Mouse (Mus musculus) limb, embryonic 15.5 days (tissue): ENCODE data around the gene Unc5c. TPM values are rescaled to one million over a fixed set of nuclear protein-coding genes. Genes with fewer than 3 reads are reported as not detected.

Experiments used
- ATAC-seq: fragments of 200-750 bp; cut with Nextera tagmentation; 2 replicates; pipeline ENCODE4 v1.8.0; 2017; ENCODE audit warnings: low read depth, moderate TSS enrichment; ENCODE audit not compliant: insufficient number of reproducible peaks, low FRiP score, low TSS enrichment
- H3K27ac ChIP-seq: fragments of 300-500 bp; sonication (generic); 2 replicates; pipeline ENCODE4 v1.5.1; 2015; ENCODE audit warnings: moderate library complexity, mild to moderate bottlenecking, inconsistent platforms
- H3K27me3 ChIP-seq: fragments of 300-500 bp; sonication (generic); 2 replicates; pipeline ENCODE4 v1.6.1; 2015; ENCODE audit warnings: inconsistent platforms
- H3K36me3 ChIP-seq: fragments of 300-500 bp; sonication (generic); 2 replicates; pipeline ENCODE4 v1.6.1; 2015; ENCODE audit warnings: inconsistent platforms
- H3K4me1 ChIP-seq: fragments of 300-500 bp; sonication (generic); 2 replicates; pipeline ENCODE4 v1.6.1; 2015; ENCODE audit warnings: inconsistent platforms
- H3K4me2 ChIP-seq: fragments of 300-500 bp; sonication (generic); 2 replicates; pipeline ENCODE4 v1.6.1; 2015; ENCODE audit warnings: mild to moderate bottlenecking, inconsistent platforms
- H3K4me3 ChIP-seq: fragments of 300-500 bp; sonication (generic); 2 replicates; pipeline ENCODE4 v1.5.1; 2015; ENCODE audit warnings: mild to moderate bottlenecking, inconsistent platforms
- H3K9ac ChIP-seq: fragments of 300-500 bp; sonication (generic); 2 replicates; pipeline ENCODE4 v1.6.1; 2015; ENCODE audit warnings: inconsistent platforms
- H3K9me3 ChIP-seq: fragments of 300-500 bp; sonication (generic); 2 replicates; pipeline ENCODE4 v1.6.1; 2016; ENCODE audit warnings: inconsistent platforms
- WGBS: fragments of 180-500 bp; shearing (Covaris S2); methylation state at CpG from one replicate; pipeline ENCODE4 v1.1.7; 2015; 5-methylcytosine and 5-hydroxymethylcytosine counted together
- polyA plus RNA-seq: library from polyadenylated mRNA; unstranded; fragments of >200 nt; fragmentation: Nextera tagmentation; extraction: Ambion mirVana; gene quantifications from 2 replicates; pipeline ENCODE4 v1.2.1, GENCODE M21; 2015

Gene Unc5c
- polyA plus RNA-seq, 1 experiment from 2014 or later, result 7.0 TPM

DNA sequence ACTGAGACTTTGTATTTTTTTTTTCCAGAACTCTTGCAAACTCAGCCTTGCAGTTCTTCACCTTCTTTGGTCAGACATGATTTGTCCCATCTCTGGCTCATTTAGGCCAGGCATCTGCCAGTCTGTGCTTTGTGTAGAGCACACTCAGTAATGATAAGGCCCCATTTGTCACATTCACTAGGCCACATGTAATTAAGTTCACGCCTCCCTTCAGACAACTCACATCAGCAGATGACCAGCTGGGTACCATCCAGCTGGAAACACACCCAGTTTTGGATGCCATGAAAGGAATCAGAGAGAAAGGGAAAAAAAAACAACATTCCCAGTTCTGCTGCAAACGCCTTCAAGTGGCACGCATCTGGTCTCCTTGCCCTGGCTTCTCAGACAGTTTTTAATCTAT, 329.4 kb downstream of the Unc5c start:
- 65% methylated on average over 3 of the region's 3 CpGs for WGBS
- Histone ChIP-seq H3K4me1 (no peaks in the 10 kb centered on the region), H3K4me2 (no peak overlapping the region), H3K9me3 (no peaks in the 10 kb centered on the region), H3K27ac (no peak overlapping the region), H3K27me3 (no peaks in the 10 kb centered on the region), H3K4me3 (no peak overlapping the region), H3K9ac (no peak overlapping the region), H3K36me3 (no peaks in the 10 kb centered on the region)
- no peak for ATAC-seq

DNA sequence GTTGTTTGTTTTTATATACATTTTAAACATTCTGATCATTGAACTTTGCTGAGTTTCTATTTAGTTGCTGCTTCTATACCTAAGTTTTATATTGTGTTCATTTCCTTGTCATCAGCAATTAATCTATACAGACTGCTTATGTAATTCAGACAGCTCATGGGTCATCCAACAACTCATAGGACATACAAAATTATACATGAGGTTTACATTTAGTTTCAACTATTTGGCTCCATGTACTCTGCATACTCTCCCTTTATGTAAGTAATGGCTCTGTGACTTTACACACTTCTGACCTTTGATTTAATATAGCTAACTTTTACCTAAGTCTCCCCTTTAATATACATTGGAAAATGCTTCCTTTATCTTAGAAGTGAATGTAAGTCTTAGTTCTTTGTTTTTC, 332.4 kb downstream of the Unc5c start:
- no peak for ATAC-seq
- no peaks in the 10 kb centered on the region for H3K27me3 ChIP-seq

DNA sequence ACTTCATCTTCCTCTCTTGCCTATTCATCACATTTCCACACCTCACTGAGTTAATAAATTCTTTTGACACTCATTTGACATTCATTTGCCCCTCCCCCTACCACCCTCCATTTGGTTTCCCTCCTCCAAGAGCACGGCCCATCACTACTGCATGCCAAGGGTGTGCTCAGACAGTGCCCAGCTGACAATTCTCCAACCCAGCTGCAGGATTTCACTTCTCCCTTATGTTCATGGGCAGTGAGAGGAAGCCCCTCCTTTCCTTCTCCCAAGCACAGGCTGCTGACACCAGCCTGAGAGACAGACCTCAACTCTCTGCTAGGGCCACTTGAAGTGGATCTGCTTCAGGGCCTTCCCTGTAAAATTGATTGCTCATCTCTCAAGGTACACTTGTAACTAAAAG, 332.8 kb downstream of the Unc5c start:
- H3K9ac ChIP-seq, result no peak overlapping the region
- H3K9me3 ChIP-seq, result no peaks in the 10 kb centered on the region
- H3K27ac ChIP-seq, result no peak overlapping the region
- H3K4me3 ChIP-seq, result no peak overlapping the region
- no peaks in the 10 kb centered on the region for H3K36me3 ChIP-seq
- H3K27me3 ChIP-seq, result no peaks in the 10 kb centered on the region
- ATAC-seq, result no peak
- WGBS, result 27% methylated on average over 1 of the region's 1 CpGs
- H3K4me2 ChIP-seq, result no peak overlapping the region
- no peaks in the 10 kb centered on the region for H3K4me1 ChIP-seq

More for the DNA sequence above, 332.4 kb downstream of the Unc5c start:
- Histone ChIP-seq H3K4me3 (no peak overlapping the region), H3K27ac (no peak overlapping the region), H3K36me3 (no peaks in the 10 kb centered on the region), H3K4me1 (no peaks in the 10 kb centered on the region), H3K9me3 (no peaks in the 10 kb centered on the region), H3K4me2 (no peak overlapping the region), H3K9ac (no peak overlapping the region)

DNA sequence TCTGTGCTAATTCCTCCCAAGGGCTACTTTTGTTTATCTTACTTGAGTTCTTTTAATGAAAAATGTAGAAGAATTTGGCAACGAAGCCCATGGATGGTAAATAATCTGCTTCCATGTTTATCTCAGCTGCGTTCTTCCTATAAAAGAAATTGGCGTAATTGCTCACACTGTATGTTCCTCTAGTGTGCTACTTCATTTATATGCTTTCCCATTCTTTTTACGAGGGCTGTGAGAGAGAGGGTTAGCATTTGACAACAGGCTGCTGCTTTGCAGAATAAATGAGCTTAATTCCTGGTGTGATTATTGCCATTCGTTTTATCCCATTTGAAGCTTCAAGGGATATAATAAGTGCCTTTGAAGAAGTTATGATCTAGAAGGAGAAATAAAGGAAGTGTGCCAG, 339.1 kb downstream of the Unc5c start:
- no peaks in the 10 kb centered on the region for H3K27me3 ChIP-seq
- H3K9ac ChIP-seq, result no peak overlapping the region
- H3K27ac ChIP-seq, result no peak overlapping the region
- ATAC-seq, result no peak
- WGBS, result 61% methylated on average over 5 of the region's 5 CpGs
- no peak overlapping the region for H3K4me3 ChIP-seq
- H3K4me2 ChIP-seq, result no peak overlapping the region
- H3K9me3 ChIP-seq, result no peaks in the 10 kb centered on the region
- no peaks in the 10 kb centered on the region for H3K4me1 ChIP-seq
- no peaks in the 10 kb centered on the region for H3K36me3 ChIP-seq

DNA sequence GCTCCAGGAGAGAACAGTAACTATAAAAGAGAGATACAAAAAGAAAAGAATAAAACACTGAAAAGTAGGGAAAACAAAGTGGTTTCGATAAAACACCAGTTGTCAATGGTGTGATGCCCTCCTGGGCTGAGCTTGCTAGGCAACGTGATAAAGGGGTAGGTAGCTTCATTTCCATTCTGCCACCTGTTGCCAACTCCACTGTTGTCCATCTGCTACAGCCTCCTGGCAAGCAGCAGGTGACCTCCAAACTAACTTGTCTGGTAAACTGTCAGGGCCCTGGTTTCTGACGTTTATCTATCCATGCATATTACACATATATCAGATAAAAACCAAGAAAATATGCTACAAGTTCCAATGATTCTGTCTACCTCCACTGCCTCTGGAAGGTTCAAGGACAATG, 344.6 kb downstream of the Unc5c start:
- Histone ChIP-seq H3K4me1 (no peaks in the 10 kb centered on the region), H3K9ac (no peak overlapping the region), H3K36me3 (no peaks in the 10 kb centered on the region), H3K4me3 (no peak overlapping the region), H3K9me3 (no peaks in the 10 kb centered on the region), H3K27me3 (no peaks in the 10 kb centered on the region), H3K27ac (no peak overlapping the region), H3K4me2 (no peak overlapping the region)
- no peak for ATAC-seq
- 74% methylated on average over 3 of the region's 3 CpGs for WGBS

GRCm38 (mm10) chr3:141810944-141811343, 345.9 kb downstream of the Unc5c start:
- H3K27me3 ChIP-seq, result no peaks in the 10 kb centered on the region
- no peak overlapping the region for H3K4me3 ChIP-seq
- no peaks in the 10 kb centered on the region for H3K36me3 ChIP-seq
- H3K9me3 ChIP-seq, result no peaks in the 10 kb centered on the region
- H3K4me1 ChIP-seq, result no peaks in the 10 kb centered on the region
- no peak for ATAC-seq
- 56% methylated on average over 7 of the region's 7 CpGs for WGBS
- no peak overlapping the region for H3K4me2 ChIP-seq
- H3K9ac ChIP-seq, result no peak overlapping the region
- no peak overlapping the region for H3K27ac ChIP-seq

GRCm38 (mm10) chr3:141811348-141811747, 346.3 kb downstream of the Unc5c start:
- H3K36me3 ChIP-seq, result no peaks in the 10 kb centered on the region
- 15% methylated on average over 2 of the region's 2 CpGs for WGBS
- H3K27me3 ChIP-seq, result no peaks in the 10 kb centered on the region
- no peak overlapping the region for H3K4me2 ChIP-seq
- ATAC-seq, result no peak
- H3K4me1 ChIP-seq, result no peaks in the 10 kb centered on the region
- no peaks in the 10 kb centered on the region for H3K9me3 ChIP-seq
- no peak overlapping the region for H3K27ac ChIP-seq
- no peak overlapping the region for H3K4me3 ChIP-seq
- H3K9ac ChIP-seq, result no peak overlapping the region

DNA sequence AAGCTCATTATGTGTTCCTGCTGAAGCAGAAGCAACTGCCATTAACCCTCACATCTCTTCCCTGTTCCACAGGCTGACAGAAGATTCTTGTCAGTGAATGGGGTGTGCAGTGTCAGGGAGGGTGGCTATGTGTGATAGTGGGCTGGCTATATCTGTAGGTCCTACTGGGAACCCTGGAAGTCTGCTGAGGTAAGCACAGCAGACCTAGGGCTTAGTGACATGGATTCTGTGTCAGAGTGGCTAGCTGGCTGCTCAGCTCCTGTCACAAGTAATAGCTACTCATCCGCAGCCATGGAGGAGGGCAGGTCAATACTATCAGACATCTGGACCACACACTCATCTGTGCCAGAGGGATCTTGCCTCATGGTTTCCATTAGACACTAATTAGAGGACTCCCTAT, 349.8 kb downstream of the Unc5c start:
- Histone ChIP-seq H3K4me2 (no peak overlapping the region), H3K27me3 (no peaks in the 10 kb centered on the region), H3K9me3 (no peaks in the 10 kb centered on the region), H3K36me3 (no peaks in the 10 kb centered on the region), H3K9ac (no peak overlapping the region), H3K4me1 (peaks cover 7% of the 10 kb centered on the region; the same call in 1 of the 2 replicates), H3K27ac (no peak overlapping the region), H3K4me3 (no peak overlapping the region)
- ATAC-seq, result no peak
- WGBS, result 50% methylated on average over 1 of the region's 1 CpGs

GRCm38 (mm10) chr3:141818615-141819312, 353.7 kb downstream of the Unc5c start:
- WGBS, result 55% methylated on average over 3 of the region's 3 CpGs
- no peak for ATAC-seq
- H3K36me3 ChIP-seq, result no peaks in the 10 kb centered on the region
- H3K9ac ChIP-seq, result no peak overlapping the region
- H3K4me3 ChIP-seq, result no peak overlapping the region
- H3K4me2 ChIP-seq, result no peak overlapping the region
- H3K27ac ChIP-seq, result no peak overlapping the region
- H3K9me3 ChIP-seq, result no peaks in the 10 kb centered on the region
- peaks cover 7% of the 10 kb centered on the region; the same call in 1 of the 2 replicates for H3K4me1 ChIP-seq
- no peaks in the 10 kb centered on the region for H3K27me3 ChIP-seq

- no peaks in the 10 kb centered on the region for H3K36me3 ChIP-seq
- H3K9me3 ChIP-seq, result no peaks in the 10 kb centered on the region
- H3K27ac ChIP-seq, result no peak overlapping the region
- no peak for ATAC-seq
- WGBS, result 38% methylated on average over 13 of the region's 13 CpGs
- H3K9ac ChIP-seq, result no peak overlapping the region
- peaks cover 7% of the 10 kb centered on the region; the same call in 1 of the 2 replicates for H3K4me1 ChIP-seq
- H3K4me2 ChIP-seq, result no peak overlapping the region
- no peaks in the 10 kb centered on the region for H3K27me3 ChIP-seq
- no peak overlapping the region for H3K4me3 ChIP-seq
Observed at GRCm38 (mm10) chr3:141819331-141819941, 354.4 kb downstream of the Unc5c start.

DNA sequence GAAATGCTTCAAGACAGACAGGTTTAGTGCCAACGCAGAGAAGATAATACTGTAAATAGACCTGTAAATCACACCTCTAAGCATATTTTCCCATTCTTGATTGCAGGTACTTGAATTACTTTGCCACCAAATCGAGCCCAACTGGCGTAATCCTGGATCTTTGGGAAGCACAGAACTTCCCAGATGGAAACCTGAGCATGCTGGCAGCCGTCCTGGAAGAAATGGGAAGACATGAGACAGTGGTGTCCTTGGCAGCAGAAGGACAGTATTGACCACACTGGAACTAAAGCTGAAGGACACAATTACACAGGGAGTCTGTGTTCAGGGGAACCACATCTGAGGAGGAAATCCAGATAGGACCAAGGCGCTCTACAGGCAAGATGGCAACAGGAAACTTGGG, 363.3 kb downstream of the Unc5c start:
- no peaks in the 10 kb centered on the region for H3K4me1 ChIP-seq
- WGBS, result 71% methylated on average over 5 of the region's 5 CpGs
- H3K4me3 ChIP-seq, result no peak overlapping the region
- no peaks in the 10 kb centered on the region for H3K9me3 ChIP-seq
- no peak overlapping the region for H3K27ac ChIP-seq
- ATAC-seq, result no peak
- H3K27me3 ChIP-seq, result no peaks in the 10 kb centered on the region
- H3K36me3 ChIP-seq, result 0 out of 2 replicates have a peak, but pooled peaks cover 3% of the 10 kb centered on the region
- H3K4me2 ChIP-seq, result no peak overlapping the region
- H3K9ac ChIP-seq, result no peak overlapping the region

- H3K27me3 ChIP-seq, result no peaks in the 10 kb centered on the region
Observed at GRCm38 (mm10) chr3:141831135-141831534, 366.1 kb downstream of the Unc5c start.

More at GRCm38 (mm10) chr3:141831135-141831534, 366.1 kb downstream of the Unc5c start:
- Histone ChIP-seq H3K27ac (no peak overlapping the region), H3K9ac (no peak overlapping the region), H3K4me1 (no peaks in the 10 kb centered on the region), H3K36me3 (0 out of 2 replicates have a peak, but pooled peaks cover 3% of the 10 kb centered on the region), H3K9me3 (no peaks in the 10 kb centered on the region), H3K4me2 (no peak overlapping the region), H3K4me3 (no peak overlapping the region)
- no peak for ATAC-seq
- WGBS, result 17% methylated on average over 3 of the region's 3 CpGs
